Mouse (Mus musculus) ovary, postnatal 10 days (tissue): ENCODE measurements at regions not wholly inside any gene's neighbourhood (a gene's known extent, or its start where the extent isn't known, plus 50 kb on each side); places are given as distances from the start of the nearest gene placed in this dataset.

Experiments used
- DNase-seq: peaks from one replicate; pipeline ENCODE4 v3.0.0; 2022; ENCODE audit warnings: low spot score

- no peak for DNase-seq
Observed at GRCm38 (mm10) chr6:93393551-93393950, 450.3 kb upstream of the Adamts9 start.

- no peak for DNase-seq
Observed at GRCm38 (mm10) chr6:93392402-93392801, 449.1 kb upstream of the Adamts9 start.

- DNase-seq: no peak
Observed at GRCm38 (mm10) chr6:93391166-93391565, 447.9 kb upstream of the Adamts9 start.

GRCm38 (mm10) chr6:93371341-93371740 is 428.0 kb upstream of the Adamts9 start:
- DNase-seq: no peak

- no peak for DNase-seq
Observed at GRCm38 (mm10) chr6:93363846-93364245, 420.6 kb upstream of the Adamts9 start.

GRCm38 (mm10) chr6:93353353-93354125 is 410.2 kb upstream of the Adamts9 start:
- DNase-seq: no peak

GRCm38 (mm10) chr6:93349936-93350700 is 406.8 kb upstream of the Adamts9 start:
- no peak for DNase-seq

GRCm38 (mm10) chr6:93348141-93348540 is 404.8 kb upstream of the Adamts9 start:
- DNase-seq: no peak

- no peak for DNase-seq
Observed at GRCm38 (mm10) chr6:93328683-93329082, 385.4 kb upstream of the Adamts9 start.

- no peak for DNase-seq
Observed at GRCm38 (mm10) chr6:93327930-93328329, 384.6 kb upstream of the Adamts9 start.

GRCm38 (mm10) chr6:93323881-93324280 is 380.6 kb upstream of the Adamts9 start:
- DNase-seq: no peak

- no peak for DNase-seq
Observed at GRCm38 (mm10) chr6:93314625-93315024, 371.3 kb upstream of the Adamts9 start.

- no peak for DNase-seq
Observed at GRCm38 (mm10) chr6:93305176-93305575, 361.9 kb upstream of the Adamts9 start.

- DNase-seq: no peak
Observed at GRCm38 (mm10) chr6:93297975-93298374, 354.7 kb upstream of the Adamts9 start.

GRCm38 (mm10) chr6:93291711-93292110 is 348.4 kb upstream of the Adamts9 start:
- DNase-seq: no peak

GRCm38 (mm10) chr6:93288421-93288820 is 345.1 kb upstream of the Adamts9 start:
- no peak for DNase-seq

- DNase-seq: no peak
Observed at GRCm38 (mm10) chr6:93285796-93286195, 342.5 kb upstream of the Adamts9 start.

GRCm38 (mm10) chr6:93281530-93281929 is 338.2 kb upstream of the Adamts9 start:
- no peak for DNase-seq

GRCm38 (mm10) chr6:93273917-93274513 is 330.7 kb upstream of the Adamts9 start:
- DNase-seq: no peak

- DNase-seq: no peak
Observed at GRCm38 (mm10) chr6:93272206-93272605, 328.9 kb upstream of the Adamts9 start.

GRCm38 (mm10) chr6:93266826-93267225 is 323.5 kb upstream of the Adamts9 start:
- no peak for DNase-seq

GRCm38 (mm10) chr6:93265164-93265563 is 321.9 kb upstream of the Adamts9 start:
- DNase-seq: no peak

- no peak for DNase-seq
Observed at GRCm38 (mm10) chr6:93260827-93261226, 317.5 kb upstream of the Adamts9 start.
